Comparison of ENCODE assay signal across 8 mouse cellular contexts in genomic region chr7:3617242-3617995, GRCm38 (mm10). TPM values are rescaled to one million over a fixed set of nuclear protein-coding genes. Genes with fewer than 3 reads are reported as not detected.
DNase-seq lines count a peak whose midpoint lies in the region; ATAC-seq lines count a peak whose summit lies in the region.

Gene Ndufa3, plus strand, starts transcription at chr7:3617373.

- ATAC-seq in megakaryocyte progenitor cell, adult 5-6 weeks (replicated peaks; ENCODE audit: poor library complexity): peak; percentile 96

- DNase-seq in adrenal gland, adult (ENCODE audit: inconsistent age in 2 of 2, low spot score in 1 of 2): peak; percentile 90 to 94
- DNase-seq in embryo, embryonic 10 days (ENCODE audit: low spot score): peak; percentile 88
- DNase-seq in gastrocnemius, postnatal 10 days: peak; percentile 82
- peak; percentile 95 for DNase-seq in induced T-regulatory cell, adult 2 months (ENCODE audit: low read depth)
- peak; percentile 65 to 88 for DNase-seq in left cerebral cortex, adult 9 months (ENCODE audit: low spot score in 2 of 2)
- peak; percentile 85 for DNase-seq in right cerebral cortex, postnatal 14 days
- DNase-seq in yolk sac, embryonic 10.5 days (ENCODE audit: low spot score): peak; percentile 88

RNA-seq across cellular contexts. Expression of gene Ndufa3, which starts in this region (rescaled TPM):
- total RNA-seq in gastrocnemius, postnatal 10 days (2021): 100 to 1,000 TPM; 680 to 749 TPM
- total RNA-seq in megakaryocyte progenitor cell, adult 5-6 weeks (2015): 273 and 300 TPM in 2 replicates
- 219 and 232 TPM in 2 replicates for total RNA-seq in megakaryocyte progenitor cell, adult 5-6 weeks (2017)

Comparison
In these comparisons a context has a peak if more than half of its experiments do, and no peak if none do; other contexts are left out.
1. Peak in every context shown above with its lines: DNase-seq and ATAC-seq.